Mouse (Mus musculus): ENCODE measurements at regions not wholly inside any gene's neighbourhood (a gene's known extent, or its start where the extent isn't known, plus 50 kb on each side); places are given as distances from the start of the nearest gene placed in this dataset.

DNA sequence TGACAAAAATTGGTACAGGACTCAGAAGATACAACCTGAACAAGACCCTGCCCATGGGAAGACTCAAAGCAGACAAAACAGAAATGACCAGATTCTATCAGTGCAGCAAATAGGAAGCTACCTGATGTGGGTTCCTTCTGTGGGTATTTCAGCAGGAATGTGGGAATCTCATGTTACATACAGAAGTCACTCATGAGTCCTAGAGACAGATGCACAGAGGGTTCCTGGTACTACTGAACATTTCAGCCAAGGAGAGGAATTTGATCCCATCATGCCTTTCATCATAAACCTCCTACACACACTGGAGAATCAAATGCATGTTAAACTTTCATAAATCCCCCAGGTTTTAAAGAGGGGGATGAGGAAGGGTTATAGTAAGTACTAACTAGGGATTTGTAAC is 390.8 kb downstream of the 4930474N05Rik start:
- Histone ChIP-seq H3K4me1 (no peaks in the 10 kb centered on the region), H3K9me3 (replicated peaks) (no peaks in the 10 kb centered on the region), H3K27me3 (no peaks in the 10 kb centered on the region), H3K27ac (no peak overlapping the region), H3K36me3 (ENCODE audit: poor library complexity, severe bottlenecking) (no peaks in the 10 kb centered on the region), H3K4me2 (no peak overlapping the region), H3K4me3 (no peak overlapping the region), H3K9ac (no peak overlapping the region)
- ATAC-seq, result no peak

DNA sequence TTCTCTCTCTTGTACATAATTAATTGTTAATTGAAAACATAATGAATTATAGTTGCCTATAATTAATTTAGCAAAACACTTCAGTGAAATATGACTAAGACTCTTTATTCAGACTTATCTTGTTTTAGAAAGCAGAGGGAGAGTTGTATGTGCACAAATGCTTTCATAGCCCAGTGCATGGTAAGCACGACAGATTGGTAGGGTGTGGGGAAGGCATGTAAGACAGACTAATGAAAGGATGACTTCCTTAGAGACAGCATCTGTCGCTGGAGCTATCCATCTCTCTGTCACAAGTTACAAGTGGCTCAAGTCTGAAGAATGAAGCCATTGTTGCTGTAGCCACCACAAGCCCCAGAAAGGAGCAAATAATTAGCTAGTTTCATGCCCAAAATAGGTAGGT is 376.9 kb downstream of the 4930474N05Rik start:
- H3K9ac ChIP-seq, result no peak overlapping the region
- 72% methylated on average over 2 of the region's 2 CpGs for WGBS
- ATAC-seq, result no peak
- H3K9me3 ChIP-seq (replicated peaks), result no peaks in the 10 kb centered on the region
- H3K27ac ChIP-seq, result no peak overlapping the region
- no peaks in the 10 kb centered on the region for H3K4me1 ChIP-seq
- H3K4me2 ChIP-seq, result no peak overlapping the region
- no peaks in the 10 kb centered on the region for H3K36me3 ChIP-seq (ENCODE audit: poor library complexity, severe bottlenecking)
- no peak overlapping the region for H3K4me3 ChIP-seq
- H3K27me3 ChIP-seq, result no peaks in the 10 kb centered on the region

DNA sequence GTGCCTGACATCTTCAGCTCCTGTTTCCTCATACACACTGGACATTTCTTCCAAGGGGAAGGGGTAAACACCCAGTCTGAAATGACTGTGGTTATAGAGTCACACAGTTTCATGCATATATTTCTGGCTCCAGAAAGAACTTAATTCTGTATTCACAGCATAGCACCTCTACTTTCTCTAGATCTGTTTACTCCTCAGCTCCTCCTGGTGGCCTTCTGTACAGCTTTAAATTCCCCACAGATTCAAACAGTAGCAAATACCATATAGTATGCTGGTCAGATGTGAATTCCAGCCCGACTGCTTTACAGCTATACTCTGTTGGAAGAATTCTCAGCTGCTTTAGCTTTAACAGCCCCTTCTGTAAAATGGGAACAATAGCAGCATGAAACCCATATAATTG is 375.6 kb downstream of the 4930474N05Rik start:
- Histone ChIP-seq H3K4me2 (no peak overlapping the region), H3K9me3 (replicated peaks) (no peaks in the 10 kb centered on the region), H3K9ac (no peak overlapping the region), H3K4me3 (no peak overlapping the region), H3K27me3 (no peaks in the 10 kb centered on the region), H3K4me1 (no peaks in the 10 kb centered on the region), H3K27ac (no peak overlapping the region), H3K36me3 (ENCODE audit: poor library complexity, severe bottlenecking) (no peaks in the 10 kb centered on the region)
- WGBS, result 85% methylated on average over 1 of the region's 1 CpGs
- no peak for ATAC-seq

DNA sequence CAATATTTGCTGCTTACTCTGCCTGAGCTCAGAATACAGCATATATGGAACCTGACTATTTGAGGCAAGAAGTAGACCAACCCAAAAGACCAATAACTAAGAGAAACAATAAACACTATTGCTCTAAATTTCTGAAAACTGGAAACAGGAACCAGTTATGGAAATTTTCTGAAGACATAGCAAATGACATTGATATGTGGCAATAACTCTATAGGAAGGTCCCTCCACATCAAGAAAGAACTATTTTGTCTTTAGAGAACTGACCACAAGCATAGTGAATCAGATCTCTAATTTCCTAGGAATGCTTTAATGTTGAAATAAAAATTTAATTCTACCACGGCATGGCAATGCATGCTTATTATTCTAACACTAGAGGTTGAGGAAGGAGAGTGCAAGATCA is 358.3 kb downstream of the 4930474N05Rik start:
- no peak overlapping the region for H3K9ac ChIP-seq
- no peaks in the 10 kb centered on the region for H3K27me3 ChIP-seq
- 85% methylated on average over 1 of the region's 1 CpGs for whole genome bisulfite sequencing
- H3K27ac ChIP-seq, result no peak overlapping the region
- H3K4me1 ChIP-seq, result no peaks in the 10 kb centered on the region
- no peak for ATAC-seq
- no peaks in the 10 kb centered on the region for H3K9me3 ChIP-seq (replicated peaks)
- no peak overlapping the region for H3K4me2 ChIP-seq
- no peaks in the 10 kb centered on the region for H3K36me3 ChIP-seq (ENCODE audit: poor library complexity, severe bottlenecking)
- H3K4me3 ChIP-seq, result no peak overlapping the region

DNA sequence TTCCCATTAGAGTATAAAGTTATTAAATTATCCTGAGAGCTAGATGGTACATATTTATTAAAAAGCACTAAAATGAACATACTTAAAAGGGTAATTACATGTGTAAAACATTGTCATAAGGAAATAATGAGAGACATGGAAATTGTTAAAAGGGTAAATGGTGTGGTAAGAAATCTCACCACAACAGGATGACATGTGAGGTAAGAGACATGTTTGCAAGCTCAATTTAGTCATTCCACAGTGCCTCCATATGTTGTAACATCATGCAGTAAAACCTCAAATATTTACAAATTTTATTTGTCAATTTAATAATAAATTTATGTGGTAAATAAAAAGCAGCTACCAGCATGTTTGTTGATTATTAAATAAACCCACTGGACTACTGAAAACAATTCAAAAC is 355.4 kb downstream of the 4930474N05Rik start:
- Histone ChIP-seq H3K4me3 (no peak overlapping the region), H3K9ac (no peak overlapping the region), H3K4me2 (no peak overlapping the region), H3K27me3 (no peaks in the 10 kb centered on the region), H3K36me3 (ENCODE audit: poor library complexity, severe bottlenecking) (no peaks in the 10 kb centered on the region), H3K27ac (no peak overlapping the region), H3K9me3 (replicated peaks) (no peaks in the 10 kb centered on the region), H3K4me1 (no peaks in the 10 kb centered on the region)
- no peak for ATAC-seq

DNA sequence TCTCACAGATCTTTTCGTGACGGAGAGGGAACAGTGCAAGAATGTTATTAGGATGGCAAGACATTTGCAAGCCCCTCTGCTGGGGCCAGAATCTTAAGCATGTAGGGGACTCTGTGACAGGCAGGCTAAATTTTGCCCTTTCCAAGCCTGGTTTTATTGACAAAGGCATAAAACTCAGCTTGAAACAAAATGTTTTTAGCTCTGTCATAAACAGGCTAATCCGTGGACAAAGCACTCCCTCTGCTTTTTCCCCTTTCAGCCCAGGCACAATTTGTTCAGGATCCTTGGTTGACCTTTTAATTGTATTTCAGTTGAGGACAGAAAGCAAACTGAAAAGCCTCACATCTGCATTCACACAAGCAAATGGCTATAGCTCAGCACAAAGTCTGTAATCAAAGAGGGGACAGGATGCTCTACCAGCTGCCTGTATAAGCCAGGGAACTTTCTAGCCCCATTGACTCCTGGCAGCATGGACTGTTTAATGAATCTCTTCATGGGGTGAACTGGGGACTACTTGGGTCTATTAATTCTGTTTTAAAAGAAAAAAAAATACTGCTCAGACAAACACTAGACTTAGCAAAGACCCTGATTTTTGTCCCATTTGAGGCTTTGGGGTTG is 320.0 kb downstream of the 4930474N05Rik start:
- WGBS, result 18% methylated on average over 3 of the region's 3 CpGs
- no peak overlapping the region for H3K9ac ChIP-seq
- no peak for ATAC-seq
- H3K4me3 ChIP-seq, result no peak overlapping the region
- no peak overlapping the region for H3K27ac ChIP-seq
- H3K27me3 ChIP-seq, result no peaks in the 10 kb centered on the region
- H3K36me3 ChIP-seq (ENCODE audit: poor library complexity, severe bottlenecking), result no peaks in the 10 kb centered on the region
- H3K4me1 ChIP-seq, result no peaks in the 10 kb centered on the region
- H3K9me3 ChIP-seq (replicated peaks), result no peaks in the 10 kb centered on the region
- no peak overlapping the region for H3K4me2 ChIP-seq

DNA sequence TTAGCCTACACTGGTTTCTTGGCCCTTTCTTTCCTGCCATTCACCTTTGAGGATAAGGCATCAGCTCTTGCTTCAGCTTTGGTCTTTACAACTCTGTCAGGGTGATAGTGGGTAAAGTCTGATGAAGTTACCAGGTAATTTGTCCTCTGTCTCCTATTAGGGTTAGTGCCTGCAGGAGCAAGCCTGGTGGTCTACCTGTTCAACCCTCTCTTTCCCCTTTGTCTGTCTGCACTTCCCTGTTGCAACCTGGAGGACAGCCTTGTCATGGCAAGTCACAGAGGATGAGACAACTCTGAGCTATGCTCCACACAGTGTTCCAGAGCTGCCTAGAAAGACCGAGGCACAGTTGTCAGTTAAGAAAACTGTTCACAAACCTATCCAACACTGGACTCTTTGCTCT is 319.5 kb downstream of the 4930474N05Rik start:
- Histone ChIP-seq H3K9ac (no peak overlapping the region), H3K4me3 (no peak overlapping the region), H3K9me3 (replicated peaks) (no peaks in the 10 kb centered on the region), H3K27ac (no peak overlapping the region), H3K4me2 (no peak overlapping the region), H3K4me1 (no peaks in the 10 kb centered on the region), H3K27me3 (no peaks in the 10 kb centered on the region), H3K36me3 (ENCODE audit: poor library complexity, severe bottlenecking) (no peaks in the 10 kb centered on the region)
- 54% methylated on average over 1 of the region's 1 CpGs for WGBS
- no peak for ATAC-seq
